9 mouse cellular contexts compared by ENCODE assay signal in genomic region chr10:18393740-18394139, GRCm38 (mm10).
DNase-seq lines count a peak whose midpoint lies in the region; ATAC-seq and TF ChIP-seq lines count a peak whose summit lies in the region.
"Had no signal": no experiment of that assay in that cellular context is flagged by ENCODE, and none has a peak within 500 bp of the region (broad histone marks: within the 10 kb centered on the region; RNA-seq: fewer than 3 reads in every experiment).

No protein-coding gene starts in this region.

- H3K9me3 ChIP-seq in lung, postnatal 0 days (ENCODE audit: low read length) = no peaks in the 10 kb centered on the region
- no peaks in the 10 kb centered on the region for H3K9me3 ChIP-seq in heart, embryonic 10.5 days

- no peak for DNase-seq in cerebellum, adult 2 months
- DNase-seq in cerebellum, adult 18-20 months = no peak
- peak; percentile 53 for DNase-seq in lung, postnatal 0 days (ENCODE audit: low spot score)
- no peak for DNase-seq in lung, postnatal 36 days
- peak; percentile 10 for DNase-seq in c-Kit-positive CD71-negative TER-119-negative erythroid progenitor cells, embryonic 14.5 days (ENCODE audit: low read depth)
- DNase-seq in right cerebral cortex, postnatal 25 days = no peak
- no peak for DNase-seq in heart, embryonic 10.5 days (ENCODE audit: low spot score)
- DNase-seq: B cell, adult 2 months had no signal

- peak; percentile 41; the same call in 1 of the 2 replicates for TF ChIP-seq CTCF in cerebellum, adult 2 months (IDR thresholded peaks at IDR 0.05; ENCODE audit: borderline replicate concordance, insufficient read depth, low read depth, low read length)
- peak; percentile 69 for TF ChIP-seq CTCF in lung, postnatal 0 days (IDR thresholded peaks at IDR 0.05)

- TF ChIP-seq POLR2A in cerebellum, adult 2 months (IDR thresholded peaks at IDR 0.05; ENCODE audit: borderline replicate concordance, insufficient read depth, low read length) = no peak

- no peaks in the 10 kb centered on the region for H3K4me1 ChIP-seq in cerebellum, adult 2 months (ENCODE audit: control insufficient read depth, insufficient read depth, low read length)
- H3K4me1 ChIP-seq in lung, postnatal 0 days (ENCODE audit: insufficient read depth, low read depth, low read length) = no peaks in the 10 kb centered on the region
- H3K4me1 ChIP-seq in heart, embryonic 10.5 days = peaks cover 24% of the 10 kb centered on the region

- H3K4me3 ChIP-seq in cerebellum, adult 2 months (replicated peaks; ENCODE audit: insufficient read depth, low read depth, low read length) = no peak overlapping the region
- H3K4me3 ChIP-seq in lung, postnatal 0 days (ENCODE audit: low read depth, low read length) = no peak overlapping the region
- no peak overlapping the region for H3K4me3 ChIP-seq in heart, embryonic 10.5 days

- no peak overlapping the region for H3K9ac ChIP-seq in lung, postnatal 0 days (replicated peaks; ENCODE audit: low read depth)

- H3K36me3 ChIP-seq in lung, postnatal 0 days (ENCODE audit: insufficient read depth, low read length) = no peaks in the 10 kb centered on the region
- H3K36me3 ChIP-seq in heart, embryonic 10.5 days = no peaks in the 10 kb centered on the region

- 60% methylated on average over 3 of the region's 3 CpGs for WGBS in cerebellum, adult 2 months
- 43% methylated on average over 3 of the region's 3 CpGs for WGBS in lung, postnatal 0 days
- 51% methylated on average over 3 of the region's 3 CpGs for WGBS in heart, embryonic 10.5 days

- no peak for ATAC-seq in lung, postnatal 0 days
- ATAC-seq in megakaryocyte-erythroid progenitor cell, adult 5-6 weeks (replicated peaks; ENCODE audit: low FRiP score, low TSS enrichment, poor library complexity, severe bottlenecking) = peak; percentile 74

- H3K27ac ChIP-seq in cerebellum, adult 2 months (ENCODE audit: insufficient read depth, low read length) = no peak overlapping the region
- H3K27ac ChIP-seq in lung, postnatal 0 days (ENCODE audit: low read length) = no peak overlapping the region
- H3K27ac ChIP-seq in heart, embryonic 10.5 days = no peak overlapping the region

- no peak overlapping the region for H3K4me2 ChIP-seq in lung, postnatal 0 days (replicated peaks; ENCODE audit: low read depth, low read length)

- no peak for TF ChIP-seq EP300 in lung, postnatal 0 days (IDR thresholded peaks at IDR 0.05)

- H3K27me3 ChIP-seq in cerebellum, adult 2 months (ENCODE audit: control insufficient read depth, insufficient read depth, low read length) = no peaks in the 10 kb centered on the region
- H3K27me3 ChIP-seq in lung, postnatal 0 days (replicated peaks; ENCODE audit: insufficient read depth, low read length) = no peaks in the 10 kb centered on the region
- H3K27me3 ChIP-seq in heart, embryonic 10.5 days (ENCODE audit: insufficient read depth, poor library complexity, severe bottlenecking) = no peaks in the 10 kb centered on the region

Comparison
In these comparisons a context has a peak if more than half of its experiments do, and no peak if none do; other contexts are left out.
1. DNase-seq: peak in lung, postnatal 0 days (single experiment) and c-Kit-positive CD71-negative TER-119-negative erythroid progenitor cells, embryonic 14.5 days (single experiment); none in cerebellum, adult 2 months (0 of 2), cerebellum, adult 18-20 months (0 of 2), lung, postnatal 36 days (single experiment), right cerebral cortex, postnatal 25 days (single experiment) and heart, embryonic 10.5 days (single experiment).